Mouse (Mus musculus) midbrain, embryonic 16.5 days (tissue): ENCODE results near the gene Cd5. TPM values are rescaled to one million over a fixed set of nuclear protein-coding genes. Genes with fewer than 3 reads are reported as not detected.

ENCODE experiments used
- ATAC-seq: fragments of 200-750 bp; cut with Nextera tagmentation; 2 replicates; pipeline ENCODE4 v1.8.0; 2017; ENCODE audit warnings: moderate TSS enrichment
- H3K27ac ChIP-seq: fragments of 300-500 bp; sonication (generic); 2 replicates; pipeline ENCODE4 v1.5.1; 2014; ENCODE audit warnings: mild to moderate bottlenecking, low read length, mixed read lengths
- H3K27me3 ChIP-seq: fragments of 300-500 bp; sonication (generic); 2 replicates; pipeline ENCODE4 v1.6.1; 2014; ENCODE audit warnings: low read depth, low read length, mixed read lengths; ENCODE audit not compliant: control insufficient read depth, insufficient read depth
- H3K36me3 ChIP-seq: fragments of 300-500 bp; sonication (generic); 2 replicates; pipeline ENCODE4 v1.6.1; 2014; ENCODE audit warnings: mild to moderate bottlenecking, low read length, moderate library complexity, mixed read lengths; ENCODE audit not compliant: control insufficient read depth, insufficient read depth
- H3K4me1 ChIP-seq: fragments of 300-500 bp; sonication (generic); 2 replicates; pipeline ENCODE4 v1.6.1; 2014; ENCODE audit warnings: mild to moderate bottlenecking, low read length, mixed read lengths; ENCODE audit not compliant: control insufficient read depth, insufficient read depth
- H3K4me2 ChIP-seq: fragments of 300-500 bp; sonication (generic); 2 replicates; pipeline ENCODE4 v1.6.1; 2014; ENCODE audit warnings: mild to moderate bottlenecking, low read length, mixed read lengths
- H3K4me3 ChIP-seq: fragments of 300-500 bp; sonication (generic); 2 replicates; pipeline ENCODE4 v1.5.1; 2014; ENCODE audit warnings: low read depth, mild to moderate bottlenecking, low read length, moderate library complexity, mixed read lengths
- H3K9ac ChIP-seq: fragments of 300-500 bp; sonication (generic); 2 replicates; pipeline ENCODE4 v1.6.1; 2014; ENCODE audit warnings: low read depth, low read length, mixed read lengths
- H3K9me3 ChIP-seq: fragments of 300-500 bp; sonication (generic); replicated peaks from 2 replicates; pipeline ENCODE4 v1.6.1; 2014; ENCODE audit warnings: mild to moderate bottlenecking, low read length, mixed read lengths; ENCODE audit not compliant: control insufficient read depth, poor library complexity, severe bottlenecking
- WGBS: fragments of 180-500 bp; shearing (Covaris S2); extraction: QIAGEN DNeasy Blood & Tissue Kit; methylation state at CpG from one replicate; pipeline ENCODE4 v1.1.7; 2014; 5-methylcytosine and 5-hydroxymethylcytosine counted together
- polyA plus RNA-seq: library from polyadenylated mRNA; unstranded; fragments of >200 nt; fragmentation: Nextera tagmentation; extraction: Ambion mirVana; gene quantifications from 2 replicates; pipeline ENCODE4 v1.2.1, GENCODE M21; 2015

Cd5 gene
- polyA plus RNA-seq, 1 experiment from 2014 or later: 0.48 TPM

- 90% methylated on average over 6 of the region's 6 CpGs for WGBS
- no peak overlapping the region for H3K9ac ChIP-seq
- no peaks in the 10 kb centered on the region for H3K9me3 ChIP-seq
- H3K27me3 ChIP-seq: no peaks in the 10 kb centered on the region
- H3K4me3 ChIP-seq: no peak overlapping the region
- no peak for ATAC-seq
- no peaks in the 10 kb centered on the region for H3K36me3 ChIP-seq
- no peak overlapping the region for H3K4me2 ChIP-seq
- H3K4me1 ChIP-seq: no peaks in the 10 kb centered on the region
- H3K27ac ChIP-seq: no peak overlapping the region
Observed at GRCm38 (mm10) chr19:10738038-10738437, 764 bp downstream of the Cd5 start.

- Histone ChIP-seq H3K27ac (no peak overlapping the region), H3K4me2 (no peak overlapping the region), H3K9ac (no peak overlapping the region), H3K4me3 (no peak overlapping the region), H3K9me3 (no peaks in the 10 kb centered on the region), H3K36me3 (no peaks in the 10 kb centered on the region), H3K4me1 (no peaks in the 10 kb centered on the region), H3K27me3 (no peaks in the 10 kb centered on the region)
- 96% methylated on average over 7 of the region's 7 CpGs for WGBS
- no peak for ATAC-seq
Observed at GRCm38 (mm10) chr19:10735861-10736260, 2.9 kb downstream of the Cd5 start.

GRCm38 (mm10) chr19:10735061-10735460 is 3.7 kb downstream of the Cd5 start:
- WGBS: 87% methylated on average over 3 of the region's 3 CpGs
- Histone ChIP-seq H3K4me3 (no peak overlapping the region), H3K36me3 (no peaks in the 10 kb centered on the region), H3K9me3 (no peaks in the 10 kb centered on the region), H3K4me2 (no peak overlapping the region), H3K4me1 (no peaks in the 10 kb centered on the region), H3K27ac (no peak overlapping the region), H3K9ac (no peak overlapping the region), H3K27me3 (no peaks in the 10 kb centered on the region)
- no peak for ATAC-seq

- no peak for ATAC-seq
Observed at GRCm38 (mm10) chr19:10734554-10734953, 4.2 kb downstream of the Cd5 start.

GRCm38 (mm10) chr19:10733501-10734127 is 5.2 kb downstream of the Cd5 start:
- 82% methylated on average over 10 of the region's 10 CpGs for WGBS
- no peak for ATAC-seq
- H3K9me3 ChIP-seq: no peaks in the 10 kb centered on the region

More at GRCm38 (mm10) chr19:10734554-10734953, 4.2 kb downstream of the Cd5 start:
- WGBS: 91% methylated on average over 7 of the region's 7 CpGs
- H3K36me3 ChIP-seq: no peaks in the 10 kb centered on the region
- H3K4me1 ChIP-seq: no peaks in the 10 kb centered on the region
- H3K4me2 ChIP-seq: no peak overlapping the region
- no peaks in the 10 kb centered on the region for H3K9me3 ChIP-seq
- H3K27me3 ChIP-seq: no peaks in the 10 kb centered on the region
- no peak overlapping the region for H3K27ac ChIP-seq
- H3K4me3 ChIP-seq: no peak overlapping the region
- no peak overlapping the region for H3K9ac ChIP-seq

GRCm38 (mm10) chr19:10732741-10733140 is 6.1 kb downstream of the Cd5 start:
- 94% methylated on average over 7 of the region's 7 CpGs for whole genome bisulfite sequencing
- Histone ChIP-seq H3K4me1 (no peaks in the 10 kb centered on the region), H3K9me3 (no peaks in the 10 kb centered on the region), H3K36me3 (no peaks in the 10 kb centered on the region), H3K4me3 (no peak overlapping the region), H3K27me3 (no peaks in the 10 kb centered on the region), H3K27ac (no peak overlapping the region), H3K4me2 (no peak overlapping the region), H3K9ac (no peak overlapping the region)
- ATAC-seq: no peak

More at GRCm38 (mm10) chr19:10733501-10734127, 5.2 kb downstream of the Cd5 start:
- no peaks in the 10 kb centered on the region for H3K27me3 ChIP-seq
- H3K4me2 ChIP-seq: no peak overlapping the region
- H3K4me3 ChIP-seq: no peak overlapping the region
- H3K9ac ChIP-seq: no peak overlapping the region
- no peak overlapping the region for H3K27ac ChIP-seq
- H3K4me1 ChIP-seq: no peaks in the 10 kb centered on the region
- no peaks in the 10 kb centered on the region for H3K36me3 ChIP-seq

GRCm38 (mm10) chr19:10731975-10732374 is 6.8 kb downstream of the Cd5 start:
- H3K4me3 ChIP-seq: no peak overlapping the region
- H3K36me3 ChIP-seq: no peaks in the 10 kb centered on the region
- no peaks in the 10 kb centered on the region for H3K27me3 ChIP-seq
- H3K9me3 ChIP-seq: no peaks in the 10 kb centered on the region
- WGBS: 98% methylated on average over 7 of the region's 7 CpGs
- H3K9ac ChIP-seq: no peak overlapping the region
- no peaks in the 10 kb centered on the region for H3K4me1 ChIP-seq
- H3K4me2 ChIP-seq: no peak overlapping the region
- no peak overlapping the region for H3K27ac ChIP-seq
- no peak for ATAC-seq

GRCm38 (mm10) chr19:10730469-10730868 is 8.3 kb downstream of the Cd5 start:
- Histone ChIP-seq H3K4me1 (no peaks in the 10 kb centered on the region), H3K36me3 (no peaks in the 10 kb centered on the region), H3K9ac (no peak overlapping the region), H3K27ac (no peak overlapping the region), H3K9me3 (no peaks in the 10 kb centered on the region), H3K4me2 (no peak overlapping the region), H3K27me3 (no peaks in the 10 kb centered on the region), H3K4me3 (no peak overlapping the region)
- ATAC-seq: 0 out of 2 replicates have a peak, but pooled peaks have one; percentile 63
- WGBS: 58% methylated on average over 5 of the region's 5 CpGs

- no peak overlapping the region for H3K4me2 ChIP-seq
- no peak overlapping the region for H3K4me3 ChIP-seq
- no peaks in the 10 kb centered on the region for H3K4me1 ChIP-seq
- H3K9me3 ChIP-seq: no peaks in the 10 kb centered on the region
- no peaks in the 10 kb centered on the region for H3K36me3 ChIP-seq
- peak; percentile 4; the same call in 1 of the 2 replicates for ATAC-seq
- H3K27ac ChIP-seq: no peak overlapping the region
- WGBS: 93% methylated on average over 10 of the region's 10 CpGs
- H3K27me3 ChIP-seq: no peaks in the 10 kb centered on the region
- no peak overlapping the region for H3K9ac ChIP-seq
Observed at GRCm38 (mm10) chr19:10729889-10730288, 8.9 kb downstream of the Cd5 start.
